Mouse (Mus musculus): ENCODE results near the gene Mlph. TPM values are rescaled to one million over a fixed set of nuclear protein-coding genes. Genes with fewer than 3 reads are reported as not detected.

The Mlph gene
- total RNA-seq, 2 experiments from 2014 or later = 0.85 to 1.3 TPM

DNA sequence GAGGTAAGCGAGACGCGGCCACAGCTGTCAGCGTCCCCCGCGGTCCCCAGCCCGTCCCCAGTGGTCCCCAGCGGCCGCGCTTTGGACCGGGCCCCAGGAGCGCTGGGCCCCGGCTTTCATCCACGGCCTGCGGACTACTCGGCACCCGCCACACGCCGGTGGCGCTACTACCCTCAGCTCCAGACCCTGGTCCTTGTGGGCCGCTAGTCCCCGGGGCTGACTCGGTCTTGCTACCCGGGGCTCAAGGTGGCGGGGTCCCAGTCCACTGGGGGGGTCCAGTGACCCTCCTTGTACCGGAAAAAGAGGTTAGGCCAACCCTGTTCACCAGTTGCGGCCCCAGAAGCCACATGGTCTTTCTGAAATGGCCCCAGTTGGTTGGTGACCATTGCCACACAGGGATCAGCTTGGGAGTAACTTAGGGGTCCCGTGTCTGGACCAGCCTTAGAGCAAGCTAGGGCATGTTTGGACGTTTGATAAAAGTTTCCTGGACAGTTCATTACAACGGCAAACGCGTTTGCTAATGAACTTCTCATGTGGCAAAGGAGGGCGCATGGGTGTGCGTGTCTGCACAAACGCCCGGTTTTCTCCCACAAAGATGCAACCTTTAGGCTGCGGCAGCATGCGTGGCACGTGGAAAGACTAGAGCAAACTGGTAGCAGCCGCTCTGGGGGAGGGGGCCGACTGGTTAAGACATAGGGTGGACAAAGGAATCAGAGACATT is 84.2 kb downstream of the Mlph start:
- DNase-seq (ENCODE audit: low spot score in 2 of 2) = no peak

DNA sequence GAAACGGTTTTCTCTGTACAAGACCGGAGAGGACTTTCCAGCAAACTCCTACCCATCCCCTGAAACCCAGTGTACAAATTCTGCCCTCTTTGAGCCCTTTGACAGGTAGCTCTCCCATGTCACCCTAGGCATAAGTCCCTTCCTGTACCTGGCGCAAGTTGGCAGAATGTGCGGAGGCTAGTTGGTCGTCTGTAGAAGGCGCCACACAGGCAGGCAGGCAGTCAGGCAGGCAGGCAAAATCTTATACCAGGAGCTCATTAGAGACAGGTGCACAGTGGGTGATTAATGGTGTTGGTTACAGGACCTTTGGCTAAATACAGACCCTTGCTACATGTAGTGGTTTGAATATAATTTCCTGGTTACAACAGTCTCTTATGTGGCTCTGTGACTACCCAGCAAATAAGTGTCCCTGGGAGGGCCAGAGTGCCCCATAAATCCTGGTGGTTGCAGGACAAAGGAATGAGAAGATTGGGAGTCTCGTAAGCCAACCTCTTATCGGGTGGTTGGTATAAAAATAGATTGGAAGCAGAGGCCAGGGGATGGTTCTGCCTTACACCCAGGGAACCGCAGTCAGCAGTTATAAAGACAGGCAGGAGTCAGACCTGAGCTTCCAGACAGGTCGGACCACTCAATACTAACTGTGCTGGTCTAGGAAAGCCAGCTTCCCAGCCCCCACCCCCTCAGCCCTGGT is 85.2 kb downstream of the Mlph start:
- intact Hi-C loops (cut with DNase I) = no loop called here
- no peak for DNase-seq (ENCODE audit: low spot score in 2 of 2)

More for the DNA sequence above, 84.2 kb downstream of the Mlph start:
- intact Hi-C loops (cut with DNase I) = no loop called here

Other genes starting within 250 kb of the Mlph start
- 1 to 10 TPM; 5.5 TPM for gene Col6a3, start 71.1 kb upstream of the Mlph start, total RNA-seq (2021)
- not detected for gene Prlh, start 38.0 kb downstream of the Mlph start, total RNA-seq (2021)
- gene Rab17, start 54.6 kb downstream of the Mlph start, total RNA-seq (2021) = under 1 TPM in 1 of 2 experiments, not detected in 1; 0.41 TPM
- gene Lrrfip1, start 83.7 kb downstream of the Mlph start, total RNA-seq (2021) = 10 to 100 TPM; 66.9 to 68.0 TPM
- gene Rbm44, start 230.0 kb downstream of the Mlph start, total RNA-seq (2021) = under 1 TPM in 1 of 2 experiments, not detected in 1; 0.14 TPM